Mouse (Mus musculus) lung, postnatal 0 days (tissue): Measurements from ENCODE around the gene Klf3.

Experiments
- CTCF ChIP-seq: IDR thresholded peaks from 2 replicates; pipeline ENCODE4 v1.5.1; 2016; ENCODE audit warnings: antibody characterized with exemption, mild to moderate bottlenecking
- EP300 ChIP-seq: IDR thresholded peaks from 2 replicates; pipeline ENCODE4 v1.6.1; 2016; ENCODE audit warnings: antibody characterized with exemption, mild to moderate bottlenecking, control low read depth

GRCm38 (mm10) chr5:64764452-64764851, 38.7 kb upstream of the Klf3 start:
- no peak for TF ChIP-seq CTCF
- no peak for TF ChIP-seq EP300
